Mouse (Mus musculus): Measurements from ENCODE around the gene Serpinf2. TPM values are rescaled to one million over a fixed set of nuclear protein-coding genes. Genes with fewer than 3 reads are reported as not detected.

Gene Serpinf2
- polyA plus RNA-seq, 1 experiment from 2014 or later: not detected

DNA sequence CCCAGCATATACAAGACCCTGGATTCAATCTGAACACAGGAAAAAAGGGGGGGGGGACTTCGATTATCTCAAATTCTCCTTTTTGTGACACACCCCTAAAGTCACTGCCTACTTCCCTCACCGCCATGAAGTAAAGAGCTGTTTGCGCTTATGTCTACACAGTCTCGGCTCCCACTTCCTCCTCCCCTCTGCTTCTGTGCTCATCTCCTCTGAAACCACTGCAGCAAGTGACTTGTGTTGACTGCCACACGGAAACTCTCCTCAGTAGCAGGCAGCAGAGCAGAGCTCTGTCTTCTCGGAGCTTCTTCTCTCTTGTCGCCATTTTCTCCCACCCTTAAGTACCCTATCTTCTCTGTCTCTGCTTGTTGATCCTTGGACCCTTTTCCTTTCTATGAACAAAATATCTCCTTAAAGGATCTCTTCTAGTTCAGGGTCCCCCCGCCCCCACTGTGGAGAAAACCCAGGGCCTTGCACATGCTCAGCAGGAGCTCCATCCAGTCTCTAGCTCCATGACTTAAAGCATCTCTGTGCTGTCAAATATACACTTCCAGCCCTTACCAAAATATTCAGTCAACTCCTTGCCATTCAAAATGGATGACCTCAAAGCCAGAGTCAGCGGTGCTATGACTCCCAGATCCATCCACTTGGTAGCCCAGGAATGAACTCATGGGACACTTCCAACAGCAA is 10.2 kb downstream of the Serpinf2 start:
- Histone ChIP-seq H3K4me2 (ENCODE audit: low read length) (no peak overlapping the region), H3K4me3 (replicated peaks; ENCODE audit: low read depth, low read length) (no peak overlapping the region), H3K4me1 (ENCODE audit: control insufficient read depth, insufficient read depth, low read length) (no peaks in the 10 kb centered on the region), H3K9ac (replicated peaks; ENCODE audit: low read length) (no peak overlapping the region), H3K27me3 (ENCODE audit: control insufficient read depth, insufficient read depth, low read length) (no peaks in the 10 kb centered on the region), H3K36me3 (ENCODE audit: control insufficient read depth, insufficient read depth, low read length) (no peaks in the 10 kb centered on the region), H3K9me3 (ENCODE audit: control insufficient read depth, low read length) (no peaks in the 10 kb centered on the region), H3K27ac (replicated peaks; ENCODE audit: low read depth, low read length) (no peak overlapping the region)
- no peak for DNase-seq
- ATAC-seq (ENCODE audit: low FRiP score, low TSS enrichment): no peak
- 90% methylated on average over 9 of the region's 9 CpGs for WGBS

- Histone ChIP-seq H3K9ac (replicated peaks; ENCODE audit: low read length) (no peak overlapping the region), H3K4me3 (replicated peaks; ENCODE audit: low read depth, low read length) (no peak overlapping the region), H3K27me3 (ENCODE audit: control insufficient read depth, insufficient read depth, low read length) (no peaks in the 10 kb centered on the region), H3K4me2 (ENCODE audit: low read length) (no peak overlapping the region), H3K9me3 (ENCODE audit: control insufficient read depth, low read length) (no peaks in the 10 kb centered on the region), H3K36me3 (ENCODE audit: control insufficient read depth, insufficient read depth, low read length) (no peaks in the 10 kb centered on the region), H3K27ac (replicated peaks; ENCODE audit: low read depth, low read length) (no peak overlapping the region), H3K4me1 (ENCODE audit: control insufficient read depth, insufficient read depth, low read length) (no peaks in the 10 kb centered on the region)
- WGBS: 93% methylated on average over 3 of the region's 3 CpGs
- ATAC-seq (ENCODE audit: low FRiP score, low TSS enrichment): no peak
- no peak for DNase-seq
Observed at GRCm38 (mm10) chr11:75424459-75424858, 14.9 kb downstream of the Serpinf2 start.

DNA sequence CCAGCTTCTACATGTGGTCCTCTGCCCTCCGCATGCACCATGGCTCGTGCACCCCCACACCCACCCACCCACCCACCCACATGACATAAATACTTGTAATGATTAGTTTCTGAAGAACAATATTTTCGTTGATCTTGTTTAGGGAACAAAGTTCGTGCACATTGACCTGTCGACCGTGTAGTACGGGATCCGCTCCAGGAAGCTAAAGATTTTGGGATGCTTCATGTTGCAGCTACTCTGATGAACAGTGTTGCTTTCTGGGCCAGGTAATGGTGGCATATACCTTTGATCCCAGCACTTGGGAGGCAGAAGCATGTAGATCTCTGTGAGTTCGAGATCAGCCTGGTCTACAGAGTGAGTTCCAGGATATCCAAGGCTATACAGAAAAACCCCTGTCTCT is 15.4 kb downstream of the Serpinf2 start:
- Histone ChIP-seq H3K36me3 (ENCODE audit: control insufficient read depth, insufficient read depth, low read length) (no peaks in the 10 kb centered on the region), H3K9me3 (ENCODE audit: control insufficient read depth, low read length) (no peaks in the 10 kb centered on the region), H3K27me3 (ENCODE audit: control insufficient read depth, insufficient read depth, low read length) (no peaks in the 10 kb centered on the region), H3K4me1 (ENCODE audit: control insufficient read depth, insufficient read depth, low read length) (no peaks in the 10 kb centered on the region), H3K9ac (replicated peaks; ENCODE audit: low read length) (no peak overlapping the region), H3K4me3 (replicated peaks; ENCODE audit: low read depth, low read length) (no peak overlapping the region), H3K27ac (replicated peaks; ENCODE audit: low read depth, low read length) (no peak overlapping the region), H3K4me2 (ENCODE audit: low read length) (no peak overlapping the region)
- no peak for ATAC-seq (ENCODE audit: low FRiP score, low TSS enrichment)
- 94% methylated on average over 9 of the region's 9 CpGs for WGBS
- DNase-seq: no peak

GRCm38 (mm10) chr11:75423091-75423490 is 16.3 kb downstream of the Serpinf2 start:
- H3K4me3 ChIP-seq (replicated peaks; ENCODE audit: low read depth, low read length): no peak overlapping the region
- no peak for DNase-seq
- H3K27ac ChIP-seq (replicated peaks; ENCODE audit: low read depth, low read length): no peak overlapping the region
- no peak overlapping the region for H3K9ac ChIP-seq (replicated peaks; ENCODE audit: low read length)
- H3K4me2 ChIP-seq (ENCODE audit: low read length): no peak overlapping the region
- ATAC-seq (ENCODE audit: low FRiP score, low TSS enrichment): no peak
- 94% methylated on average over 3 of the region's 3 CpGs for WGBS
- no peaks in the 10 kb centered on the region for H3K36me3 ChIP-seq (ENCODE audit: control insufficient read depth, insufficient read depth, low read length)
- H3K9me3 ChIP-seq (ENCODE audit: control insufficient read depth, low read length): no peaks in the 10 kb centered on the region
- H3K4me1 ChIP-seq (ENCODE audit: control insufficient read depth, insufficient read depth, low read length): no peaks in the 10 kb centered on the region
- H3K27me3 ChIP-seq (ENCODE audit: control insufficient read depth, insufficient read depth, low read length): no peaks in the 10 kb centered on the region

DNA sequence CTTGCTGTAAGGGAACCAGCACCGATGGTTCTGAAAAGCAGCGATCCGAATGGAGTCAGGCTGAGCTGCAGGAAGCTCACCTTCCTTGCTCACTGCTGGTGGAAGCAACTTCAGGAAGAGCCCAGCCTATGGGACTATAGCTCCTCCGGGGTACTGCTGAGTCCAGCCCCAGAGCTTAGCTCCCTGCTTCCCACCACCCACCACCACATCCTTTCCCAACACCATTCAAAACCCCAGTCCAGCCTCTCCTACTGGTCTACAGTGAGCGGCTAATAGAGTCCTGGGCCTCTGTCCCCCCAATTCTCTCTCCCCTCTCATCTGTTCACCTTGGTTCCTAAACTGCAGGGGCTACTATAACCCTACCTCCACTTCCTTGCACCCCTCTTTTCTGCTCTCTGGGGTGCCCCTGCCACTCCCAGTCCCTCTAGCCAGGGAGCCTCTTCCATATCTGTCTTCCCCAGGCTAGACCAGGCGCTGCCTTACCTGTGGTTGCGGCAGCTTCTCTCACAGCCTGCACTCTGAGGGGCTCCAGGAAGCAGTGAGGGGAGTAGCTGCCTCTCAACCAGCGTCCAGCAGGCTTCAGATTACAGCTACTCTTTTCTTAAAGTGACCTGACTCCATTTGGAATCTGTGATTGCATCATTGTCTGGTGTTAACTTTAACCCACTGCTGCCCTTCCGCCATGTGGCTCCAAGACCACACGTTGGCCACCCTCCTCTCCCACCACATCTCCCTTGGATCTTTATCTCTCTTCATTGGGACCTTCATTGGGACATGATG is 17.2 kb downstream of the Serpinf2 start, which contains the start of gene Serpinf1:
Gene Serpinf1 (minus strand): TSS at position 689 of the 780 bp plus-strand sequence.
- Histone ChIP-seq H3K36me3 (ENCODE audit: control insufficient read depth, insufficient read depth, low read length) (no peaks in the 10 kb centered on the region), H3K27me3 (ENCODE audit: control insufficient read depth, insufficient read depth, low read length) (no peaks in the 10 kb centered on the region), H3K4me1 (ENCODE audit: control insufficient read depth, insufficient read depth, low read length) (no peaks in the 10 kb centered on the region), H3K4me3 (replicated peaks; ENCODE audit: low read depth, low read length) (no peak within 1 kb of the TSS), H3K4me2 (ENCODE audit: low read length) (no peak within 1 kb of the TSS), H3K27ac (replicated peaks; ENCODE audit: low read depth, low read length) (no peak within 1 kb of the TSS), H3K9me3 (ENCODE audit: control insufficient read depth, low read length) (no peaks in the 10 kb centered on the region), H3K9ac (replicated peaks; ENCODE audit: low read length) (no peak within 1 kb of the TSS)
- 62% methylated on average over 10 of the region's 10 CpGs for WGBS
- no peak for ATAC-seq (ENCODE audit: low FRiP score, low TSS enrichment)
- no peak for DNase-seq

- no peak overlapping the region for H3K27ac ChIP-seq (replicated peaks; ENCODE audit: low read depth, low read length)
- H3K27me3 ChIP-seq (ENCODE audit: control insufficient read depth, insufficient read depth, low read length): no peaks in the 10 kb centered on the region
- H3K4me1 ChIP-seq (ENCODE audit: control insufficient read depth, insufficient read depth, low read length): no peaks in the 10 kb centered on the region
- no peaks in the 10 kb centered on the region for H3K36me3 ChIP-seq (ENCODE audit: control insufficient read depth, insufficient read depth, low read length)
- DNase-seq (no peak), ATAC-seq (ENCODE audit: low FRiP score, low TSS enrichment) (no peak)
- no peak overlapping the region for H3K9ac ChIP-seq (replicated peaks; ENCODE audit: low read length)
- H3K4me3 ChIP-seq (replicated peaks; ENCODE audit: low read depth, low read length): no peak overlapping the region
- no peak overlapping the region for H3K4me2 ChIP-seq (ENCODE audit: low read length)
- 56% methylated on average over 6 of the region's 6 CpGs for WGBS
- H3K9me3 ChIP-seq (ENCODE audit: control insufficient read depth, low read length): no peaks in the 10 kb centered on the region
Observed at GRCm38 (mm10) chr11:75421375-75422012, 17.9 kb downstream of the Serpinf2 start.

DNA sequence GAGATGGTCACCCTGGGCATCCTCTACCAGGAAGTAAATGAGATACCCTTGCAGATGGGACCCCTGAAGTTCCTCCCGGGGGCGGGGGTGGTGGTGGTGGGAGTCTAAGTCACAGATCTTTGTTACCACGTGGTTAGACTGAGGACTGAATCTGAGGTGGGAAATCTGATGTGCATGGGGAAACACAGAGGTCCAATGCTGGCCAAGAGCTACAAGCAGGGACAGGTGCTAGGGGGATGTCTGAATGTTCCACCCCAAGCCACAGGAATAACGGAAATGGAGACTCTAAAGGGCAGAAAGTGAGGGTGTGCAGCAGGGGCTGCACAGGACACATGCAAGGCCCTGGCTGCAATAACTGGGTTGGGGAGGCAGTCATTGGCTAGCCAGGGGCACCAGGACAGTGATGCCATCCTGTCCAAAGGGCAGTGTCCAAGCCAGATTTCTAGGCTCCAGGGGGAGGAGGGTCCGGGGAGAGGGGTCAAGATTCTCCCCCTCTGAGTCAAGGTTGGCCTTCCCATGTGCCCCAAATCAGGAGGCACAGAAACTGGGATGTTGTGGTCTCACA is 18.5 kb downstream of the Serpinf2 start:
- Histone ChIP-seq H3K36me3 (ENCODE audit: control insufficient read depth, insufficient read depth, low read length) (no peaks in the 10 kb centered on the region), H3K9ac (replicated peaks; ENCODE audit: low read length) (no peak overlapping the region), H3K27me3 (ENCODE audit: control insufficient read depth, insufficient read depth, low read length) (no peaks in the 10 kb centered on the region), H3K27ac (replicated peaks; ENCODE audit: low read depth, low read length) (no peak overlapping the region), H3K4me3 (replicated peaks; ENCODE audit: low read depth, low read length) (no peak overlapping the region), H3K9me3 (ENCODE audit: control insufficient read depth, low read length) (no peaks in the 10 kb centered on the region), H3K4me2 (ENCODE audit: low read length) (no peak overlapping the region), H3K4me1 (ENCODE audit: control insufficient read depth, insufficient read depth, low read length) (no peaks in the 10 kb centered on the region)
- ATAC-seq (ENCODE audit: low FRiP score, low TSS enrichment): no peak
- no peak for DNase-seq
- whole genome bisulfite sequencing: 71% methylated on average over 5 of the region's 5 CpGs

GRCm38 (mm10) chr11:75420037-75420436 is 19.4 kb downstream of the Serpinf2 start:
- no peak for ATAC-seq (ENCODE audit: low FRiP score, low TSS enrichment)
- Histone ChIP-seq H3K4me2 (ENCODE audit: low read length) (no peak overlapping the region), H3K4me3 (replicated peaks; ENCODE audit: low read depth, low read length) (no peak overlapping the region), H3K9me3 (ENCODE audit: control insufficient read depth, low read length) (no peaks in the 10 kb centered on the region), H3K27ac (replicated peaks; ENCODE audit: low read depth, low read length) (no peak overlapping the region), H3K4me1 (ENCODE audit: control insufficient read depth, insufficient read depth, low read length) (no peaks in the 10 kb centered on the region), H3K9ac (replicated peaks; ENCODE audit: low read length) (no peak overlapping the region), H3K36me3 (ENCODE audit: control insufficient read depth, insufficient read depth, low read length) (no peaks in the 10 kb centered on the region), H3K27me3 (ENCODE audit: control insufficient read depth, insufficient read depth, low read length) (no peaks in the 10 kb centered on the region)
- 83% methylated on average over 7 of the region's 7 CpGs for WGBS
- DNase-seq: no peak

Data from midbrain, embryonic 14.5 days (tissue).